Mouse (Mus musculus) T-cell, adult 2 months (primary cell): ENCODE data around the gene Rpp25l.
"Not testable (repeated sequence)": the region's sequence is repeated elsewhere in the genome, so short reads cannot be mapped to it uniquely, and the experiment has no call there.

Source experiments
- DNase-seq: peaks from one replicate; pipeline ENCODE4 v3.0.0; 2022; ENCODE audit warnings: low spot score

The Rpp25l gene

DNA sequence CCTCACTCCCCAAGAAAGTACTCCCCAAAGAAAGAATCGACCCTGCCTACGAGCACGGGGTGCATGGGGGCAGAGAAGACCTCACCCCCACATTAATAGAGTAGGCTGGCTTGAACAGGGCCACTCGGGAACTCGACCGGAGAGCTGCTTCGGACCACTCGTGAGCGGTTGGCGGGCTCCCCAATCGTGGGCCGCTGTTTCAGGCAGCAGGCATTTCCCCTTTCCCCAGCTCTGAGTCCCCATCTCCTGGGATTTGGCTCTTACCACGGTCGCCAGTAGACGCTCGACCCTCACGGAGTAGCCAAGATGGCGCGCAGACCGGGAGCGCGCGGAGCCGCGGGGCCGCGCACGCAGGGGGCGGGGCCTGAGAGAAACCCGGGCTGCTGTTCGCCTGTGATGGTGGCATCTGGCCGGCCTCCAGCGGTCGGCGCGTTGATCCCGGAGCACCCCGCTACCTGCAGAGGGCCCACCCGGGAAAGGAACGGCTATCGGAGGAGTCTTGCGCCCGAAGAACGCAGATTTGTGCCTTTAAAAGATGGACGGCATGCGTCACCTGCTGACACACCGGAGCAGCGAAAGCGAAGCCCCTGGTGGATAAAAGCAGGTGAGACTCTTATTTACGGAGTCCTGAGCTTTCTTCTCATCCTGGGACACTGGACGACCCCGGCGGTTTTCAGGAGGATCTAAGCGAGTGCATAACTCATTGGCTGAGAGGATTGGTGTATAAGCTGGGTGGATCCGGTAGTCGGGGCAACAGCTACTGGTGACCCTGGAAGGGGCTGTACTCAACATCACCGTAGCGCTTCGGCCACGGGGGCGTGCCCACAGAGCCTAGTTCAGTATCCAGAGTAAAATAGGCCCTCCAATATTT, at the start of gene Rpp25l:
Gene Rpp25l (minus strand): TSS at position 338 of the 871 bp plus-strand sequence.
- DNase-seq = peak; percentile 71

DNA sequence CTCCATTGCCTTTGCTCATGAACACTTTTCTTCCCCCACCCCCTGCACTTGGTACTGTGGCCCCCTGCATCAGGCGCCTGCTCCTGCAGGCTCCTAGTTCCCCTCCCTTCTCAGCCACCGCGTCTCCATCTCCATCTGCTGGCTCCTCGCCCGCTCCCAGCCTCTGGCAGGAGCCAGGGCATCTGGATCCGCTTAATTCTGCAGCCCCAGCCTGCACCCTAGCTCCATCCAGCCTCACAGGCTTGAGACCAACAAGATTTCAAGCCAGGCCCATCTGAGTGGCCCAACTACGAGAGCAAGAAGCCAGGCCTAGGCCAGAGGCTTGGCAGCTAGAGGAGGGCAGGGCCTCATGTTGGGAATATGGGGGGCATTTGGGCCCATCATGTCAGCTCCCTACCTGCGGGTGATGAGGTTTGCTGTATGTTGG, 49.4 kb upstream of the Rpp25l start:
- DNase-seq = not testable (repeated sequence)

DNA sequence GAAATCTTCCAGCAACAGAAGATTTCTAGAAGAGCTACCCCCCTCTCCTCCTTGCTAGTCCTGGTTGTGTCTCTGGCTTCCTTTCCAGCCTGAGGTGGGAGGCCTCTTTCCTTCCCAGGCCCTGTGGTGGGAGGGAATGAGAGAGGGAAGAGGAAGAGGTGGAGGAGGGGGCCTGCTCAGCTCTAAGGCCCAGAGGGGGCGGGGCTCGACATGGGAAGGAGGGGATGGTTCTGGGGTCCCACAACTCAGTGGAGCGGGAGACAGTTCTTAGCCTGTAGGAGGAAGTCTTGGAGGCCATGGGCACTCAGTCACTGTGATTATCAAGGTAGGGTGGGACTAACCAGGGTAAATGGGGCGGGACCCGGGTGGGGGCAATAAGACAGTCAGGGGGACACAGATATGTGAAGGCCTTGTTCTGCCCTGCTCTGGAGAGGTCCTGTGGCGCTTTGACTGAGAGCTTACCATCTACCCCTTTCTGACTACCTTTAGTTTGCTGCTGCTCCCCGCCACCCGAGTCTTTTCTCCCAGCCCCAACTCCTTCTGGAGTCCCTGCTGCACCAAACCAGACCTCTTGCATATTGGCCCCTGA, 48.9 kb upstream of the Rpp25l start:
- no peak for DNase-seq

GRCm38 (mm10) chr4:41761680-41762079, 48.3 kb upstream of the Rpp25l start:
- no peak for DNase-seq

DNA sequence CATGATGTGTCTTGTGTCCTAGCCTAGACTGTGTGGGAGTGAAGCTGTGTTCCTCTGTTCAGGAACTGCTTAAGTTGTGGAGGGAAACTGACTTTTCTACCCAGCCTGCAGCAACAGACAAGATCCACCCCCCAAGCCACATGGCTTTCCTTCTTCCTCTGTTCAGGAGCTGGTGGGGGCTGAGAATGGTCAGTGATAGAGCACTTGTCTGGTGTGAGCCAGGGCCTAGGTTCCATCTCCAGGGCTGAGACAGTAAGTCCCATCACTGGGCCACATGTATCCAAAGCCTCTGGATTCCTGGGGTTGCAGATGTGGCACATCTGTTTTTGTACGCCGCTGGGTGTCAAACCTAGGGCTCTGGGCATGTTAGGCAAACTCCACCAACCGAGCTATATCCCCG, 47.6 kb upstream of the Rpp25l start:
- no peak for DNase-seq

DNA sequence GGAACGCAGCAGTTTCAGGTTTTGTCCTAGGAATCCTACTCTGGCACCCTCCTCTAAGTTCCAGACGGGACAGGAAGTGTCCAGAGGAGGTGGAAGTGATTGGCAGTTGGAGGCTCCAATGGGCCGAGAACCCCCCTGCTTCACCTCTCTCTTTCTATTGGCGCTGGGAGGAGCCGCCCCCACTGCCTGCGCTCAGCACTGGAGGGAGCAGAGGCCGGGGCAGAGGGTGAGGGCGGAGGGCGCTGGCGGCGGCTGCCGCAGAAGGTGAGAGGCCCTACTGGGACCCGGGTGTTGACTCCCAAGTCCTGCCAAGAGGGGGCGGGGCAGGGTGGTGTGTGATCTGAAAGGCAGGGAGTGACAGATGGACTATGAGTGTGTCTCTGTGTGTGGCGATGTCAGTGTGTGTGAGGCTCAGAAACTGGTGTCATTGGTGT, 47.0 kb upstream of the Rpp25l start:
- DNase-seq = peak; percentile 11

GRCm38 (mm10) chr4:41759656-41760287, 46.4 kb upstream of the Rpp25l start:
- no peak for DNase-seq

GRCm38 (mm10) chr4:41759206-41759605, 45.9 kb upstream of the Rpp25l start:
- no peak for DNase-seq

DNA sequence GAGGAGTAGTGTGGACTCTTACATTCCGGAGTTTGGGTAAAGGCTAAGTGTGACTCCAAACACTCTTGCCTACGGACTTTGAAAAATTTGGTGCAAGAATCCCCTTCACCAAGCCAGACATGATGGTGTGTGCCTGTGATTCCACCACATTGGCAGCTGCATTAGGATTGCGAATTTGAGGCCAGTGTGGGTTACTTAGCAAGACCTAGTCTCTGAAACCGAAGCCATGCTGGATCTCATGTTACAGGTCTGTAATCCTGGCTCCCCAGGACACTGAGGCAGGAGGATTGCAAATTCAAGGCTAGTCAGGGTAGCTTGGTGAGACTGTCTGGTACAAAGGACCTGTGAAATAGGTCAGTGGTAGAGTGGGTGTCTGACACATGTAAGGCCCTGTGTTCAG, 45.4 kb upstream of the Rpp25l start:
- DNase-seq = no peak

DNA sequence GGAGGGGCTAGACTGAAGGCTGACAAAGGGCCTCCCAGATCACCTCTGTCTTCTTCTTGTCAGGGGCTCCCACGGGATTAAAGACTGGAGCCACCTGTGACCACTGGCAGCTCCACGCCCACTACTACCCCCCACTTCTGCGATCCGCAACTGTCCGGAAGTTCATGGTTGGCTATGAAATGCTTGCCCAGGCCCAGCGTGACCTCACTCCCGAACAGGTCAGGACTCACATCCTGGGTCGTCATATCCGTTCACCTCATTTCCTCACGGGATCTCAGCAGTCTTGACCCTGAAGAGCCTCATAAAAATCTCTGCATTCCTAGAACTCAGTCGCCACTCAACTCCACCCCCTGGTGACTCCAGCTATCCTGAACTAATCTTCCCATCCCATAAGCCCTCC, 44.7 kb upstream of the Rpp25l start:
- no peak for DNase-seq

GRCm38 (mm10) chr4:41757321-41757720, 44.0 kb upstream of the Rpp25l start:
- no peak for DNase-seq

DNA sequence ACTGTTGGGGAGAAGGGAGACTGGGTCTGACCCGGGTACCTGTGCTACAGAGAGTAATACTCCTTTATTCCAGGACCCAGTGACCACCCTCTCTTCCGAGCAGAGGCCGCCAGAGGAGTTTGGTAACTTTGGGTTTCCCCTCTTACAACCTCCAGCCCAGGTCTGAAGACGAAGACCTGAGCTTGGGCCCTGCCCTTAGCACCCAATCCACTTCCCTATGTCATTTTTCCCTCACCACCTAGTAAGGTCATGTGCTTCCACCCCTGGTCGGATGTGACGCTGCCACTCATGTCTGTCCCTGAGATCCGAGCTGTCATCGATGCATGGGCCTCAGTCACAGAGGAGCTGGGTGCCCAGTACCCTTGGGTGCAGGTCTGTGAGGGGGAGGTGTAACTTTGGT, 43.1 kb upstream of the Rpp25l start:
- no peak for DNase-seq

DNA sequence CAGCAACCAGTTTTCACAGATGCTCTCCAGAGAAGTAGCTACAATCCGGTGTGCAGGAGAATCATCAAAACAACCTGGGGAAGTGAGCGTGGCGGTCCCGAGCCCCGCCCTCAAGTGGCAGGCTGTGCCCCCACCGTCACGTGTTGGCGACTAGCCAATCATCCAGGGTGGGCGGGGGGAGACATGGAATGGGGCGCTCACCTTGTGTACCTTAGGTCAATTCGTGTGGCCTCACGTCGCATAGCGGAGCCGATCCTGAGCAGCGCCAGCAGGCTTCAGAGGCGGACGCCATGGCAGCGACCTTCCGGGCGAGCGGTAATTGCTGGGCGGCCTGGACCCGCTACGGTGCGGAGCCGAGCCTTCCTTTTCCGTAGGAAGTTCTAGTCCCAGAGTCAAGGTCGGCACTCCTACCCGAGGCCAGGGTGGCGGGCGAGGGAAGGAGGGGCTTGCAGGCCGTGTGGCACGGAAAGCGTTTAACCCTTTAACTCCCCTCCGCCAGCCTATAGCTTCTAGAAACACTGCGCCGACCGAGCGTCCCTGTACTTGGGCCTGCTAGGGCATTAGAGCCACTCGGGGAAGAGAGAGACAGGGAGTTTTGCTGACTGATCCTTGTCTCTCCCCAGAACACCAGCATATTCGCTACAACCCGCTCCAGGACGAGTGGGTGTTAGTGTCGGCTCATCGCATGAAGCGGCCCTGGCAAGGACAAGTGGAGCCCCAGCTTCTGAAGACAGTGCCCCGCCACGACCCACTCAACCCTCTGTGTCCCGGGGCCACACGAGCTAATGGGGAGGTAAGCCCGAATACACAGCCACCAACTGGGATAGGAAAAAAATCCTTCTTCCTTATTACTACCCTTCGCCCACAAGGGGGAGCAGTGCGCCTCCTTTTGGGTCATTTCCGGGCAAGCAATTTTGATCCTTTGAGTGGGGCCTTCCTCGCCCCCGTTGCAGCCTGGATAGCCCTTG, 42.3 kb upstream of the Rpp25l start, which contains the start of gene Sigmar1:
Gene Sigmar1 (minus strand): TSS at position 820 of the 968 bp plus-strand sequence.
- peak; percentile 90 for DNase-seq

DNA sequence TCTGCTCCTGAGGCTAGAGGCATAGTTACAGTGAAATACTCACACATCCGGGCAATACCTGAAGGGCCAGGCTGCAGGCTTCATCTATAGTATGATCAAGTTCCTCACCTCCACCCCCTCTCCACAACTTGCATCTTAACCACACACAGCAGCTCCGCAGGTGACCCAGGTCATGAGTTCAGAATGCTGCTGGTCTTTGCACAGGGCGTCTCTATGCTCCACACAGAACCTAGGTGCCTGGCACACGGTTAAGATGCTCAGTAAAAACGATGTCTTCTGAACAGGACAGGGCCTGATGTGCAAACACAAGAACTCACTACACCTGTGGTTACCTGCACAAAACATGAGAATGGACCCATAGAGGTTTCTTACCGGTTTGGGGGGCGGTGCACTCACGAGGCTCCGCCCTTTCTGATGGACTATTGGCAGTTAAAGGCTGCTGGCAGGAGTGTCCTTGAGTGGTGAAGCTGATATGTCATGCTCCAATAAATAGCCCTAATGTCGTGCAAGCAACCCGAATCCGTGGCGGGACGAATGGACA, 41.5 kb upstream of the Rpp25l start, which contains the start of gene Galt:
Gene Galt (plus strand): TSS at position 432 of the 541 bp plus-strand sequence.
- DNase-seq = no peak

DNA sequence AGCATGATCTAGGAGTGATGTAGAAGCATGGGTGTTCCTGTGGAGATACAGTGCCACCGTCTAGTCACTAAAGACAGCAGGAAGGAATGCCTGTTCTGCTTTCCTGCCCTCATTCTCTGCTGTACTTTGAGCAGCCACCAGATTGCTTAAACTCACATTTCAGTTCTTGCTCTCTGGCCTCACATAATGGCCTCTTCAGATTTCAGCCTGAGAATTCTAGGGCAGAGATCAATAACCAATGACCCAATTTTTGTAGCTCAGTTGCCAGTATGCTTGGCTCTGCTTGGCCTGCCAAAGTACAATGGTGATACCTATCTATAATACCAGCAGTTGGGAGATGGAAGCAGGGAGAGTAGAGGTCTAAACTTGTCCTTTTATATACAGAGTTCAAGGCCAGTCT, 31.7 kb upstream of the Rpp25l start:
- DNase-seq = no peak

DNA sequence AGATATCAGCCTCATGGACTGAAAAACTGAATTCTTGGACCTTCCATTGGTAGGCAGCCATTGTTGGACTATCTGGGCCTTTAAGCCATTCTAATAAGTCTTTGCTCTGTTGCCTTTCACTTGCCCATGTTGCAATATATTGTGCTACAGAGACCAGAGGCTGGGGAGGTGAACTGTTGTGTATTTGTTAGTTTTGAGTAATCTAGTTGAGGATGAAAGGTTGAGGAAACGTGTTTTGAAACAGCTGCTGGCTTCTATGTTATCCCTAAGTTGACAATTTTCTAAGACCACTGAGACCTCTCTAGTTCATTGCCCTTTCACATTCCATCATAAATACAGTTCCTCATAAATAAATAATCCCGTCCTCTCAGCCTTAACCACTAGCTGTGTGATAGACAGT, 30.8 kb upstream of the Rpp25l start:
- no peak for DNase-seq

DNA sequence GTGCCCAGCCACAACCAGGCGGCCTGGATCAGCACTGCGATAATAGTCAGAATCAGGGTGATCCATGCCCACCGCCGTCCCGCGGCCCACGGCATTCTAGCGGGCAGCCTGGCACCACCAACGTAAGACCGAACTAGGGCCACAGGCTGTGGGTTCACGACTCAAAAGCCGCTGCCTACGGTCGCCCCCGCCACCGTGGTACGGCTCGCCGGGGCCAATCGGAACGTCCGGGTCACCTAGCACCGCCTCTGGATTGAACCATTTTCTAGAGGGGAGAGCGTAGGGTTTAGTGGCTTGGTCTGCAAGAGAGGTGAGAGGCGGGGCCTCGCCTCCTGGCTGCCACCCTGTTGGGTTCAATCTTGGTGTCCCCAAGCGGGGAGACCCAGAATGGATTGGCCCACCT, 27.8 kb upstream of the Rpp25l start:
- peak; percentile 93 for DNase-seq

GRCm38 (mm10) chr4:41740380-41741157, 27.2 kb upstream of the Rpp25l start:
- DNase-seq = peak; percentile 20

DNA sequence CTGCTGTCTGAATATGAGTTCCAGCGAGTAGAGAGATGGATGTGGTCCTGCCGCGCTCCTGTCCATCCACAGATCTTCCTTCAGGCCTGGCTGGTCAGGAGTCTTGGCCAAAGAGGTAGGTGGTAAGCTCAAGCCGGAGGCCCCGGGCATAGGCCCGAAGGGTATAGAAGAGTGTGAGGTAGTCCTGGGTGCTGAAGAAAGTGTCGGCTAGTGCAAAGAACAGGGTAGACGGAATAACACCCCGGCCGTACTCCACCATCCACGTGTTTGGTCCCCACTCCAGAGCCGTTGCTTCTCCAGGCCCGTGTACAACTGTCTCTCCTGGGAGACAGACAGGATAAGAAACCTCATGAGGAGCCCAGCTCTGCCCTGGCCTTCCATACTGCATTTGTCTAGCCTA, 25.9 kb upstream of the Rpp25l start:
- no peak for DNase-seq

- no peak for DNase-seq
Measured at GRCm38 (mm10) chr4:41738256-41738603, 24.9 kb upstream of the Rpp25l start.
